Mouse (Mus musculus) lung, embryonic 16.5 days (tissue): Measurements from ENCODE around the gene Rnd1. TPM values are rescaled to one million over a fixed set of nuclear protein-coding genes. Genes with fewer than 3 reads are reported as not detected.

Source experiments
- ATAC-seq: fragments of 200-750 bp; cut with Nextera tagmentation; 2 replicates; pipeline ENCODE4 v1.8.0; 2017; ENCODE audit warnings: low read depth, mild to moderate bottlenecking, moderate library complexity
- H3K27ac ChIP-seq: fragments of 300-500 bp; sonication (generic); 2 replicates; pipeline ENCODE4 v1.5.1; 2014; ENCODE audit warnings: mild to moderate bottlenecking, control low read depth, low read length
- H3K27me3 ChIP-seq: fragments of 300-500 bp; sonication (generic); 2 replicates; pipeline ENCODE4 v1.6.1; 2014; ENCODE audit warnings: low read depth, low read length, mixed read lengths; ENCODE audit not compliant: control insufficient read depth, insufficient read depth
- H3K36me3 ChIP-seq: fragments of 300-500 bp; sonication (generic); 2 replicates; pipeline ENCODE4 v1.6.1; 2014; ENCODE audit warnings: low read length; ENCODE audit not compliant: control insufficient read depth, insufficient read depth
- H3K4me1 ChIP-seq: fragments of 300-500 bp; sonication (generic); replicated peaks from 2 replicates; pipeline ENCODE4 v1.6.1; 2014; ENCODE audit warnings: low read length, mixed read lengths; ENCODE audit not compliant: control insufficient read depth, insufficient read depth
- H3K4me2 ChIP-seq: fragments of 300-500 bp; sonication (generic); 2 replicates; pipeline ENCODE4 v1.6.1; 2014; ENCODE audit warnings: low read depth, low read length, control low read depth
- H3K4me3 ChIP-seq: fragments of 300-500 bp; sonication (generic); 2 replicates; pipeline ENCODE4 v1.5.1; 2014; ENCODE audit warnings: mild to moderate bottlenecking, low read length, control low read depth
- H3K9ac ChIP-seq: fragments of 300-500 bp; sonication (generic); 2 replicates; pipeline ENCODE4 v1.6.1; 2014; ENCODE audit warnings: low read length, control low read depth
- H3K9me3 ChIP-seq: fragments of 300-500 bp; sonication (generic); 2 replicates; pipeline ENCODE4 v1.6.1; 2016; ENCODE audit warnings: low read length; ENCODE audit not compliant: control insufficient read depth
- WGBS: fragments of 180-500 bp; shearing (Covaris S2); extraction: QIAGEN DNeasy Blood & Tissue Kit; methylation state at CpG from one replicate; pipeline ENCODE4 v1.1.7; 2014; 5-methylcytosine and 5-hydroxymethylcytosine counted together
- polyA plus RNA-seq: library from polyadenylated mRNA; unstranded; fragments of >200 nt; fragmentation: Nextera tagmentation; extraction: Ambion mirVana; gene quantifications from 2 replicates; pipeline ENCODE4 v1.2.1, GENCODE M21; 2015

The Rnd1 gene
- polyA plus RNA-seq, 1 experiment from 2014 or later, result 0.68 TPM

- Histone ChIP-seq H3K27ac (no peak overlapping the region), H3K4me3 (no peak overlapping the region), H3K27me3 (no peaks in the 10 kb centered on the region; the same call in 1 of the 2 replicates), H3K9me3 (no peaks in the 10 kb centered on the region), H3K4me1 (no peaks in the 10 kb centered on the region), H3K36me3 (no peaks in the 10 kb centered on the region), H3K4me2 (no peak overlapping the region), H3K9ac (no peak overlapping the region)
- ATAC-seq, result no peak
- 53% methylated on average over 1 of the region's 1 CpGs for WGBS
These were observed 6.5 kb upstream of the Rnd1 start for GRCm38 (mm10) chr15:98683746-98684145.

GRCm38 (mm10) chr15:98683177-98683576, 5.9 kb upstream of the Rnd1 start:
- 56% methylated on average over 10 of the region's 10 CpGs for WGBS
- Histone ChIP-seq H3K27ac (no peak overlapping the region), H3K9me3 (no peaks in the 10 kb centered on the region), H3K36me3 (no peaks in the 10 kb centered on the region), H3K4me1 (no peaks in the 10 kb centered on the region), H3K4me3 (no peak overlapping the region), H3K27me3 (no peaks in the 10 kb centered on the region; the same call in 1 of the 2 replicates), H3K4me2 (no peak overlapping the region), H3K9ac (no peak overlapping the region)
- no peak; the same call in 1 of the 2 replicates for ATAC-seq

- ATAC-seq, result no peak
- Histone ChIP-seq H3K4me2 (no peak overlapping the region), H3K27me3 (peaks cover 8% of the 10 kb centered on the region), H3K9ac (no peak overlapping the region), H3K4me3 (no peak overlapping the region), H3K36me3 (no peaks in the 10 kb centered on the region), H3K4me1 (peaks cover 6% of the 10 kb centered on the region), H3K27ac (no peak overlapping the region), H3K9me3 (no peaks in the 10 kb centered on the region)
- WGBS, result 69% methylated on average over 7 of the region's 7 CpGs
These were observed 4.4 kb upstream of the Rnd1 start for GRCm38 (mm10) chr15:98681633-98682032.

DNA sequence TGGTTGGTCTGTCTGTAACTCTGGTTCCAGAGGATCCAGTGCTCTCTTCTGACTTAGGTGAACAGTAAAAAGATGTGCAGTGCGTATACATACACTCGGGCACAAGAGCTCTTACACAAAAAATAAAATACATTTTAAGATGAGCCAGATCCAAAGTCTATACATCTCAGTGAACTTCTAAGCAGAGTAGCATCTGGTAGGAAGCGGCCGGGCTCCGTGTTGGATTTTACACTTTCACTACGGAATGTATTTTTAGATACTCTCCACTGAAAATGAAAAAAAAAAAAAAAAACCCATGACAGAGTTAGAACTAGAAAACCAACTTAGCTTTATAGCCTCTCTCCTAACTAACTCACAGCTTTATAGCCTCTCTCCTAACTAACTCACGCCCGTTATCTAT, 3.4 kb upstream of the Rnd1 start:
- no peaks in the 10 kb centered on the region for H3K36me3 ChIP-seq
- no peak for ATAC-seq
- H3K4me1 ChIP-seq, result peaks cover 14% of the 10 kb centered on the region
- H3K4me3 ChIP-seq, result no peak overlapping the region
- no peak overlapping the region for H3K9ac ChIP-seq
- no peaks in the 10 kb centered on the region for H3K9me3 ChIP-seq
- H3K4me2 ChIP-seq, result no peak overlapping the region
- H3K27ac ChIP-seq, result no peak overlapping the region
- 73% methylated on average over 8 of the region's 8 CpGs for WGBS
- H3K27me3 ChIP-seq, result peaks cover 17% of the 10 kb centered on the region

- no peaks in the 10 kb centered on the region for H3K9me3 ChIP-seq
- ATAC-seq, result no peak
- no peak overlapping the region for H3K27ac ChIP-seq
- peaks cover 39% of the 10 kb centered on the region for H3K27me3 ChIP-seq
- H3K4me1 ChIP-seq, result peaks cover 16% of the 10 kb centered on the region
- no peak overlapping the region for H3K9ac ChIP-seq
- no peak overlapping the region for H3K4me3 ChIP-seq
- 56% methylated on average over 7 of the region's 7 CpGs for WGBS
- no peaks in the 10 kb centered on the region for H3K36me3 ChIP-seq
- H3K4me2 ChIP-seq, result no peak overlapping the region
These were observed 716 bp upstream of the Rnd1 start for GRCm38 (mm10) chr15:98677977-98678376.

- H3K27me3 ChIP-seq, result peaks cover 39% of the 10 kb centered on the region
- WGBS, result 1% methylated on average over 9 of the region's 9 CpGs
- H3K4me1 ChIP-seq, result peaks cover 16% of the 10 kb centered on the region
- ATAC-seq, result no peak
- no peaks in the 10 kb centered on the region for H3K9me3 ChIP-seq
- peak overlapping the region; percentile 48 for H3K4me3 ChIP-seq
- H3K4me2 ChIP-seq, result peak overlapping the region; percentile 91
- H3K9ac ChIP-seq, result no peak overlapping the region
- no peaks in the 10 kb centered on the region for H3K36me3 ChIP-seq
- no peak overlapping the region for H3K27ac ChIP-seq
These were observed 790 bp downstream of the Rnd1 start for GRCm38 (mm10) chr15:98676471-98676870.

GRCm38 (mm10) chr15:98675634-98676250, 1.5 kb downstream of the Rnd1 start:
- Histone ChIP-seq H3K9ac (peak overlapping the region; percentile 28; the same call in 1 of the 2 replicates), H3K4me2 (peak overlapping the region; percentile 25; the same call in 1 of the 2 replicates), H3K4me3 (peak overlapping the region; percentile 3; the same call in 1 of the 2 replicates), H3K36me3 (no peaks in the 10 kb centered on the region), H3K27ac (no peak overlapping the region), H3K9me3 (no peaks in the 10 kb centered on the region), H3K4me1 (peaks cover 16% of the 10 kb centered on the region), H3K27me3 (peaks cover 39% of the 10 kb centered on the region)
- 7% methylated on average over 14 of the region's 14 CpGs for WGBS
- no peak for ATAC-seq

GRCm38 (mm10) chr15:98674994-98675545, 2.2 kb downstream of the Rnd1 start:
- peaks cover 16% of the 10 kb centered on the region for H3K4me1 ChIP-seq
- WGBS, result 25% methylated on average over 11 of the region's 11 CpGs
- no peaks in the 10 kb centered on the region for H3K36me3 ChIP-seq
- H3K9me3 ChIP-seq, result no peaks in the 10 kb centered on the region
- peaks cover 39% of the 10 kb centered on the region for H3K27me3 ChIP-seq
- H3K9ac ChIP-seq, result no peak overlapping the region
- no peak overlapping the region for H3K27ac ChIP-seq
- no peak overlapping the region for H3K4me3 ChIP-seq
- ATAC-seq, result no peak
- H3K4me2 ChIP-seq, result no peak overlapping the region

- Histone ChIP-seq H3K9me3 (no peaks in the 10 kb centered on the region), H3K4me1 (peaks cover 16% of the 10 kb centered on the region), H3K27ac (no peak overlapping the region), H3K4me3 (no peak overlapping the region), H3K27me3 (peaks cover 39% of the 10 kb centered on the region), H3K9ac (no peak overlapping the region), H3K4me2 (no peak overlapping the region), H3K36me3 (no peaks in the 10 kb centered on the region)
- no peak for ATAC-seq
- WGBS, result 39% methylated on average over 7 of the region's 7 CpGs
These were observed 2.8 kb downstream of the Rnd1 start for GRCm38 (mm10) chr15:98674284-98674993.
